14 mouse cellular contexts compared by ENCODE assay signal in genomic region chr7:125036098-125036991, GRCm38 (mm10).
DNase-seq lines count a peak whose midpoint lies in the region; ATAC-seq lines count a peak whose summit lies in the region.
"Had no signal": no experiment of that assay in that cellular context is flagged by ENCODE, and none has a peak within 500 bp of the region (broad histone marks: within the 10 kb centered on the region; RNA-seq: fewer than 3 reads in every experiment).

No protein-coding gene starts in this region.

- no peaks in the 10 kb centered on the region for H3K27me3 ChIP-seq in forebrain, embryonic 14.5 days (replicated peaks; ENCODE audit: control insufficient read depth, insufficient read depth, low read length)
- no peaks in the 10 kb centered on the region for H3K27me3 ChIP-seq in hindbrain, embryonic 14.5 days (ENCODE audit: control insufficient read depth, insufficient read depth, low read length)
- no peaks in the 10 kb centered on the region for H3K27me3 ChIP-seq in midbrain, embryonic 16.5 days (ENCODE audit: control insufficient read depth, insufficient read depth, low read depth, low read length)
- H3K27me3 ChIP-seq: embryonic facial prominence, embryonic 15.5 days had no signal

- no peak overlapping the region for H3K9ac ChIP-seq in forebrain, embryonic 14.5 days (ENCODE audit: low read length)
- no peak overlapping the region for H3K9ac ChIP-seq in hindbrain, embryonic 14.5 days
- H3K9ac ChIP-seq in midbrain, embryonic 16.5 days (ENCODE audit: low read depth, low read length) = no peak overlapping the region
- H3K9ac ChIP-seq: embryonic facial prominence, embryonic 15.5 days; liver, embryonic 14.5 days had no signal

- peak; percentile 35 for DNase-seq in left cerebral cortex, postnatal 4 days
- DNase-seq in left cerebral cortex, adult 9 months (ENCODE audit: low spot score in 2 of 2) = no peak
- DNase-seq in forebrain, embryonic 14.5 days (ENCODE audit: low spot score) = peak; percentile 87
- DNase-seq in hindbrain, embryonic 14.5 days (ENCODE audit: low spot score) = peak; percentile 36
- DNase-seq in frontal cortex, postnatal 10 days (ENCODE audit: low spot score in 2 of 2) = no peak
- DNase-seq in thymus, postnatal 36 days = no peak
- DNase-seq in layer of hippocampus, adult 9-10 months (ENCODE audit: low spot score) = no peak
- DNase-seq: cerebellum, adult 9-11 months; heart, postnatal 4 days; lung, postnatal 36 days had no signal

- H3K9me3 ChIP-seq in forebrain, embryonic 14.5 days (replicated peaks; ENCODE audit: control insufficient read depth, low read length) = no peaks in the 10 kb centered on the region
- no peaks in the 10 kb centered on the region for H3K9me3 ChIP-seq in hindbrain, embryonic 14.5 days (ENCODE audit: control insufficient read depth, low read length)
- no peaks in the 10 kb centered on the region for H3K9me3 ChIP-seq in midbrain, embryonic 16.5 days (replicated peaks; ENCODE audit: control insufficient read depth, low read length, poor library complexity, severe bottlenecking)
- H3K9me3 ChIP-seq: embryonic facial prominence, embryonic 15.5 days; limb, embryonic 10.5 days had no signal

- no peaks in the 10 kb centered on the region for H3K36me3 ChIP-seq in forebrain, embryonic 14.5 days (ENCODE audit: control insufficient read depth, insufficient read depth, low read length)
- H3K36me3 ChIP-seq in hindbrain, embryonic 14.5 days (replicated peaks; ENCODE audit: control insufficient read depth, insufficient read depth) = no peaks in the 10 kb centered on the region
- no peaks in the 10 kb centered on the region for H3K36me3 ChIP-seq in midbrain, embryonic 16.5 days (ENCODE audit: control insufficient read depth, insufficient read depth, low read length)
- H3K36me3 ChIP-seq: embryonic facial prominence, embryonic 15.5 days; limb, embryonic 10.5 days had no signal

- H3K4me3 ChIP-seq in forebrain, embryonic 14.5 days (ENCODE audit: low read depth, low read length) = no peak overlapping the region
- no peak overlapping the region for H3K4me3 ChIP-seq in hindbrain, embryonic 14.5 days (replicated peaks; ENCODE audit: low read length)
- no peak overlapping the region for H3K4me3 ChIP-seq in midbrain, embryonic 16.5 days (ENCODE audit: low read depth, low read length)
- H3K4me3 ChIP-seq: embryonic facial prominence, embryonic 15.5 days; limb, embryonic 10.5 days had no signal

- 5% methylated on average over 10 of the region's 10 CpGs for WGBS in forebrain, embryonic 14.5 days
- WGBS in hindbrain, embryonic 14.5 days = 24% methylated on average over 10 of the region's 10 CpGs
- 28% methylated on average over 10 of the region's 10 CpGs for WGBS in midbrain, embryonic 16.5 days

- peak overlapping the region; percentile 46 for H3K27ac ChIP-seq in forebrain, embryonic 14.5 days (ENCODE audit: low read depth, low read length)
- H3K27ac ChIP-seq in hindbrain, embryonic 14.5 days = no peak overlapping the region
- peak overlapping the region; percentile 40; the same call in 1 of the 2 replicates for H3K27ac ChIP-seq in midbrain, embryonic 16.5 days (ENCODE audit: low read length)
- H3K27ac ChIP-seq: embryonic facial prominence, embryonic 15.5 days; limb, embryonic 10.5 days; liver, embryonic 14.5 days had no signal

- H3K4me1 ChIP-seq in forebrain, embryonic 14.5 days (ENCODE audit: control insufficient read depth, insufficient read depth, low read length) = peaks cover 16% of the 10 kb centered on the region
- peaks cover 20% of the 10 kb centered on the region for H3K4me1 ChIP-seq in hindbrain, embryonic 14.5 days (replicated peaks; ENCODE audit: control insufficient read depth, insufficient read depth, low read length)
- peaks cover 4% of the 10 kb centered on the region; the same call in 1 of the 2 replicates for H3K4me1 ChIP-seq in midbrain, embryonic 16.5 days (ENCODE audit: control insufficient read depth, insufficient read depth, low read length)
- H3K4me1 ChIP-seq: embryonic facial prominence, embryonic 15.5 days; limb, embryonic 10.5 days had no signal

- peak; percentile 93 for ATAC-seq in forebrain, embryonic 14.5 days
- ATAC-seq in hindbrain, embryonic 14.5 days (ENCODE audit: low FRiP score) = no peak
- ATAC-seq in midbrain, embryonic 16.5 days = peak; percentile 70; the same call in 1 of the 2 replicates

- intact Hi-C loops in left cerebral cortex, postnatal 4 days (cut with DNase I) = no loop called here

- no peak overlapping the region for H3K4me2 ChIP-seq in forebrain, embryonic 14.5 days (ENCODE audit: low read length)
- no peak overlapping the region for H3K4me2 ChIP-seq in hindbrain, embryonic 14.5 days (replicated peaks)
- H3K4me2 ChIP-seq in midbrain, embryonic 16.5 days (ENCODE audit: low read length) = no peak overlapping the region
- H3K4me2 ChIP-seq: embryonic facial prominence, embryonic 15.5 days had no signal

Comparison
In these comparisons a context has a peak if more than half of its experiments do, and no peak if none do; other contexts are left out.
1. DNase-seq: peak in left cerebral cortex, postnatal 4 days (single experiment), forebrain, embryonic 14.5 days (single experiment) and hindbrain, embryonic 14.5 days (single experiment); none in left cerebral cortex, adult 9 months (0 of 2), frontal cortex, postnatal 10 days (0 of 2), thymus, postnatal 36 days (0 of 2) and layer of hippocampus, adult 9-10 months (single experiment).